Mouse (Mus musculus) right cerebral cortex, adult 18-20 months (tissue): Measurements from ENCODE around the gene Dcst1.

Experiments used
- DNase-seq: peaks from one replicate; pipeline ENCODE4 v3.0.0; 2022; ENCODE audit warnings: mixed read lengths

Gene Dcst1

DNA sequence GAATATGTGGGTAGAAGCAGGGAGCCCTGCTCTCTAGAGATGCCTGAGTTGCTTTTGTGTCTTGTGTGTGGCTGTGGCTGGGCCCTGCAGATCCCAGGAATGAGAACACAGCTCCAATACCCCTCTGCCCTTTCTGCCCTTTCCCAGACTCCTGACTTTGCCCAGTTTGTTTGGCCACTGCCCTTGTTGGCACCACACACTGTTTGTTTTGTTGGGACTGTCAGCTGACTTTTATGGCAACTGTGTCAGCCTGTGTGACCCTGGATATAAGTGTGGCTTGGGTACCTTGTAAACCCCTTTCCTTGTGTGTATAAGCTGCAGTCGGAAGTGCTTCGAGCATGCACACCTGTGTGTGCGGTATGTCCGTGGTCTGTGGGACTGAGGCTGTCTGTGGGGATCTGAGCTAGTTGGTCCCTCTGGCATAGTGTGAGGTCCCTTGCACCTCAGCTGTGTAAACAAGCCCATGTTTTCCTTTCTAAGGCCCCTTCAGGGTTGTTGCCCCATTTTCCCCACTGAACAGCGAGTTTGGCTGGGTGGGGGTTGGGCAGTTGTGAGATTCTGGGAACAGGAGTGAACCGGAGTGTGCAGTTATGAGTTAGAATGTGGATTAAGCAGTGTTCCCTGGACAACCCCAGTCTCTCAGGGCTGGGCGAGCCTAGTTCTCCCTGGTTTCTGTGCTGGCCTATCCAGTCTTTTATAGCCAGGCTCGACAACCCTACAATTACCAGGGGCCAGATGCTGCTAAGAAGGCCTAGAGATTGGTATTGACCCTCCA, 59.3 kb downstream of the Dcst1 start:
- DNase-seq, result no peak

- DNase-seq, result no peak
Observed at GRCm38 (mm10) chr3:89305105-89305504, 59.9 kb downstream of the Dcst1 start.

- no peak for DNase-seq
Observed at GRCm38 (mm10) chr3:89304440-89304839, 60.6 kb downstream of the Dcst1 start.

- no peak for DNase-seq
Observed at GRCm38 (mm10) chr3:89300514-89300913, 64.5 kb downstream of the Dcst1 start.
